Mouse (Mus musculus): ENCODE results near the gene Ldlr. TPM values are rescaled to one million over a fixed set of nuclear protein-coding genes. Genes with fewer than 3 reads are reported as not detected.

Gene Ldlr
- polyA plus RNA-seq, 1 experiment from 2014 or later = 5.2 TPM

DNA sequence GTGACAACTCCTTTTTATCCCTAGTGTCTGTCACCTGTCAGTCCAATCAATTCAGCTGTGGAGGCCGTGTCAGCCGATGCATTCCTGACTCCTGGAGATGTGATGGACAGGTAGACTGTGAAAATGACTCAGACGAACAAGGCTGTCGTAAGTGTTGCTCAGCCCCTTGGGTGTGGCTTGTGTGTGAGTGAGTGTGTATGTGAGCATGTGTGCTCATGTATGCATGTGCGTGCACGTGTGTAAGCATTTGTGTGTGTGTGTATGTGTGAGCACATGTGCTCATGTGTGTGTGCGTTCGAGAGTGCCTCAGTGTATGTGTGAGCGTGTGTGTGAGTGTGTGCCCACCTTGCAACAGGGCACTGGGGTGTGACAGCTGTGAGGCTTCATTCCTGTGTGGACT lies 9.0 kb downstream of the Ldlr start:
- 94% methylated on average over 9 of the region's 9 CpGs for WGBS
- no peaks in the 10 kb centered on the region for H3K27me3 ChIP-seq (replicated peaks; ENCODE audit: control insufficient read depth, insufficient read depth, low read length)
- no peak overlapping the region for H3K9ac ChIP-seq (ENCODE audit: low read length)
- no peak overlapping the region for H3K4me3 ChIP-seq (ENCODE audit: low read depth, low read length)
- no peaks in the 10 kb centered on the region for H3K4me1 ChIP-seq (ENCODE audit: control insufficient read depth, insufficient read depth, low read length)
- ATAC-seq (no peak), DNase-seq (ENCODE audit: low spot score) (no peak)
- no peaks in the 10 kb centered on the region for H3K9me3 ChIP-seq (replicated peaks; ENCODE audit: control insufficient read depth, low read length)
- H3K36me3 ChIP-seq (ENCODE audit: control insufficient read depth, insufficient read depth, low read length) = peaks cover 56% of the 10 kb centered on the region
- no peak overlapping the region for H3K27ac ChIP-seq (ENCODE audit: low read depth, low read length)
- no peak overlapping the region for H3K4me2 ChIP-seq (ENCODE audit: low read length)

DNA sequence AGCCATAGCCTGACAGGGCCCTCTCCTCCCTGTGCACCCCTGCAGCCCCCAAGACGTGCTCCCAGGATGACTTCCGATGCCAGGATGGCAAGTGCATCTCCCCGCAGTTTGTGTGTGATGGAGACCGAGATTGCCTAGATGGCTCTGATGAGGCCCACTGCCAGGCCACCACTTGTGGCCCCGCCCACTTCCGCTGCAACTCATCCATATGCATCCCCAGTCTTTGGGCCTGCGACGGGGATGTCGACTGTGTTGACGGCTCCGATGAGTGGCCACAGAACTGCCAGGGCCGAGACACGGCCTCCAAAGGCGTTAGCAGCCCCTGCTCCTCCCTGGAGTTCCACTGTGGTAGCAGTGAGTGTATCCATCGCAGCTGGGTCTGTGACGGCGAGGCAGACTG lies 10.2 kb downstream of the Ldlr start:
- Histone ChIP-seq H3K4me1 (ENCODE audit: control insufficient read depth, insufficient read depth, low read length) (no peaks in the 10 kb centered on the region), H3K27ac (ENCODE audit: low read depth, low read length) (no peak overlapping the region), H3K36me3 (ENCODE audit: control insufficient read depth, insufficient read depth, low read length) (peaks cover 68% of the 10 kb centered on the region), H3K4me2 (ENCODE audit: low read length) (no peak overlapping the region), H3K27me3 (replicated peaks; ENCODE audit: control insufficient read depth, insufficient read depth, low read length) (no peaks in the 10 kb centered on the region), H3K9ac (ENCODE audit: low read length) (no peak overlapping the region), H3K9me3 (replicated peaks; ENCODE audit: control insufficient read depth, low read length) (no peaks in the 10 kb centered on the region), H3K4me3 (ENCODE audit: low read depth, low read length) (no peak overlapping the region)
- 83% methylated on average over 17 of the region's 17 CpGs for WGBS
- ATAC-seq (no peak; the same call in 1 of the 2 replicates), DNase-seq (ENCODE audit: low spot score) (no peak)

DNA sequence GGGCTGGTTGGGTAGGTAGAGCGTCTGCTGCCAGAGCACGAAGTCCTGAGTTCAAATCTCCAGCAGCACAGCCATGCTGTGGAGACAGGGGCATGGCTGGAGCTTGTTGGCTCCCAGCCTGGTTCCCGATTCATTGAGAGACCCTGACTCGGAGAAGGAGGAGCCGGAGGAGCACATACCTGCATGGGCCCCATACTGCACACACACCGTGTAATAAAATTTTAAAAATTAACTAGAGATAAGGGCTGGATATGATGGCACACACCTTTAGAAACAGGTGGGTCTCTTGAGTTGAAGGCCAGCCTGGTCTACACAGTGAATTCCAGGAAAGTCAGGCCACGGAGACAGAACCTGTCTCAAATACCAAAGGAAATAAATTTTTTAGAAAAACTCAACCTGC lies 10.7 kb downstream of the Ldlr start:
- H3K4me2 ChIP-seq (ENCODE audit: low read length) = no peak overlapping the region
- no peak overlapping the region for H3K9ac ChIP-seq (ENCODE audit: low read length)
- no peaks in the 10 kb centered on the region for H3K4me1 ChIP-seq (ENCODE audit: control insufficient read depth, insufficient read depth, low read length)
- WGBS = 94% methylated on average over 7 of the region's 7 CpGs
- H3K27ac ChIP-seq (ENCODE audit: low read depth, low read length) = no peak overlapping the region
- H3K9me3 ChIP-seq (replicated peaks; ENCODE audit: control insufficient read depth, low read length) = no peaks in the 10 kb centered on the region
- no peak overlapping the region for H3K4me3 ChIP-seq (ENCODE audit: low read depth, low read length)
- H3K36me3 ChIP-seq (ENCODE audit: control insufficient read depth, insufficient read depth, low read length) = peaks cover 73% of the 10 kb centered on the region
- no peak for DNase-seq (ENCODE audit: low spot score)
- no peaks in the 10 kb centered on the region for H3K27me3 ChIP-seq (replicated peaks; ENCODE audit: control insufficient read depth, insufficient read depth, low read length)
- ATAC-seq = no peak

DNA sequence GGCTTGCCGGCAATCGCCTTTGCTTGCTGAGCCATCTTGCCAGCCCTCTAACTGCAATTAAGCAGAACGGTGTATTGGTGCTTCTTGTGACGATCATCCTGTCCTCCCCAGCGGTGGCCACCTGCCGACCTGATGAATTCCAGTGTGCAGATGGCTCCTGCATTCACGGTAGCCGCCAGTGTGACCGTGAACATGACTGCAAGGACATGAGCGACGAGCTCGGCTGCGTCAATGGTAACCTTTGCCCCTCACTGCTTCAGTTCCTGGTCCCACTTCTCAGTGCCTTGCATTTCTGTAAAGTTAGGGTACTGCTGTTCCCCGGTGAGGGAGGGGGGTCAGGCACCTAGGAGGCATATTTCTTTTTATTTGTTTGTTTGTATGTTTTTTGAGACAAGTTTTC lies 11.8 kb downstream of the Ldlr start:
- Histone ChIP-seq H3K27me3 (replicated peaks; ENCODE audit: control insufficient read depth, insufficient read depth, low read length) (no peaks in the 10 kb centered on the region), H3K36me3 (ENCODE audit: control insufficient read depth, insufficient read depth, low read length) (peaks cover 79% of the 10 kb centered on the region), H3K9ac (ENCODE audit: low read length) (no peak overlapping the region), H3K4me2 (ENCODE audit: low read length) (no peak overlapping the region), H3K27ac (ENCODE audit: low read depth, low read length) (no peak overlapping the region), H3K9me3 (replicated peaks; ENCODE audit: control insufficient read depth, low read length) (no peaks in the 10 kb centered on the region), H3K4me1 (ENCODE audit: control insufficient read depth, insufficient read depth, low read length) (no peaks in the 10 kb centered on the region), H3K4me3 (ENCODE audit: low read depth, low read length) (no peak overlapping the region)
- 92% methylated on average over 14 of the region's 14 CpGs for WGBS
- ATAC-seq (no peak), DNase-seq (ENCODE audit: low spot score) (no peak)

DNA sequence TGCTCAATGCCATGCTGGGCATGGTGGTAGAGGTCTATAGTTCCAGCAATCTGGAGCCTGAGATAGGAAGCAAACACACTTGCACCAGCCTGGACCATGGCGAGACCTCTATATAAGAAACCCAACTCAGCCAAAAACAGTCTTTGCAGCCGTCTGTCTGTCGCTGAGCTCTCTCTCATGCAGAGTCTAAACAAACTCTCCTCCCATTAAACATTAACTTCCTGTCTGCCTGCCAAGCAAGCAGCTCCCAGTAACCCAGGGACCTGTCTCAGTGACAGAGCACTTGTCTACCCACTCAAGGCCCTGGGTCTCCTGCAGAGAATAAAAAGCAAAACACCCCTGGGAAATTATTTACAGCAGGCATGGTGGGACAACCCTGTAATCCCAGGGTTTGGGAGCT lies 13.3 kb downstream of the Ldlr start:
- ATAC-seq = no peak
- Histone ChIP-seq H3K9me3 (replicated peaks; ENCODE audit: control insufficient read depth, low read length) (no peaks in the 10 kb centered on the region), H3K27ac (ENCODE audit: low read depth, low read length) (no peak overlapping the region), H3K9ac (ENCODE audit: low read length) (no peak overlapping the region), H3K36me3 (ENCODE audit: control insufficient read depth, insufficient read depth, low read length) (peaks cover 88% of the 10 kb centered on the region), H3K4me3 (ENCODE audit: low read depth, low read length) (no peak overlapping the region), H3K4me1 (ENCODE audit: control insufficient read depth, insufficient read depth, low read length) (no peaks in the 10 kb centered on the region), H3K27me3 (replicated peaks; ENCODE audit: control insufficient read depth, insufficient read depth, low read length) (no peaks in the 10 kb centered on the region), H3K4me2 (ENCODE audit: low read length) (no peak overlapping the region)
- no peak for DNase-seq (ENCODE audit: low spot score)
- 90% methylated on average over 3 of the region's 3 CpGs for WGBS

DNA sequence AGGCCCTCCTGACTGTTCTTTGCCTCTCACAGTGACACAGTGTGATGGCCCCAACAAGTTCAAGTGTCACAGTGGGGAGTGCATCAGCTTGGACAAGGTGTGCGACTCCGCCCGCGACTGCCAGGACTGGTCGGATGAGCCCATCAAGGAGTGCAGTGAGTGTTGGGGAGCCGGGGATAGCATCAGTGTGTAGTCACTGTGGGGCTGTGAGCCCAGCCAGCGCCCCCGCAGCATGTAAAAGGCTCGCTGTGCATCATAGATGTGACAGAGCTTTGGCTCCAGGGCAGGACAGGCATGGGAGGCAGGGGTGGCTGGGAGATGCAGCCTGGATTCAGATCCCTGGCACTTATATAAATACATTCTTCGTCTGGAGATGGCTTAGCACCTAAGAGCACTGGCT lies 13.9 kb downstream of the Ldlr start:
- Histone ChIP-seq H3K27ac (ENCODE audit: low read depth, low read length) (no peak overlapping the region), H3K9me3 (replicated peaks; ENCODE audit: control insufficient read depth, low read length) (no peaks in the 10 kb centered on the region), H3K4me3 (ENCODE audit: low read depth, low read length) (no peak overlapping the region), H3K27me3 (replicated peaks; ENCODE audit: control insufficient read depth, insufficient read depth, low read length) (no peaks in the 10 kb centered on the region), H3K9ac (ENCODE audit: low read length) (no peak overlapping the region), H3K36me3 (ENCODE audit: control insufficient read depth, insufficient read depth, low read length) (peaks cover 93% of the 10 kb centered on the region), H3K4me2 (ENCODE audit: low read length) (no peak overlapping the region), H3K4me1 (ENCODE audit: control insufficient read depth, insufficient read depth, low read length) (no peaks in the 10 kb centered on the region)
- 98% methylated on average over 10 of the region's 10 CpGs for WGBS
- ATAC-seq (no peak), DNase-seq (ENCODE audit: low spot score) (no peak)

DNA sequence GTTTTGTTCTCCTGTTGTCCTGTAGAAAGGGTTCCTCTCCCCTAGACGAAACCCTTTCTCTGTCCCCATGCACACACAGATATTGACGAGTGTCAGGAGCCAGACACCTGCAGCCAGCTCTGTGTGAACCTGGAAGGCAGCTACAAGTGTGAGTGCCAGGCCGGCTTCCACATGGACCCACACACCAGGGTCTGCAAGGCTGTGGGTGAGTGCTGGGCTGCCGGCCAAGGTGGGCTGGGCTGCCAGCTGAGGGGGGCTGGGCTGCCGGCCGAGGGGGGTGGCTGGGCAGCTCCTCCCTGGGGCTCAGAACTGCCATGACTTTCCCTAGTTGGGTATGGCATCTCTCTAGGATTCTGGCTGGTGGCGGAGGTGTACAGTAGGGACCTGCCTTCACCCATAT lies 15.5 kb downstream of the Ldlr start:
- Histone ChIP-seq H3K4me3 (ENCODE audit: low read depth, low read length) (no peak overlapping the region), H3K4me1 (ENCODE audit: control insufficient read depth, insufficient read depth, low read length) (no peaks in the 10 kb centered on the region), H3K9me3 (replicated peaks; ENCODE audit: control insufficient read depth, low read length) (no peaks in the 10 kb centered on the region), H3K36me3 (ENCODE audit: control insufficient read depth, insufficient read depth, low read length) (peaks cover 89% of the 10 kb centered on the region), H3K4me2 (ENCODE audit: low read length) (no peak overlapping the region), H3K9ac (ENCODE audit: low read length) (no peak overlapping the region), H3K27ac (ENCODE audit: low read depth, low read length) (no peak overlapping the region), H3K27me3 (replicated peaks; ENCODE audit: control insufficient read depth, insufficient read depth, low read length) (no peaks in the 10 kb centered on the region)
- ATAC-seq (no peak), DNase-seq (ENCODE audit: low spot score) (no peak)
- 69% methylated on average over 7 of the region's 7 CpGs for WGBS

DNA sequence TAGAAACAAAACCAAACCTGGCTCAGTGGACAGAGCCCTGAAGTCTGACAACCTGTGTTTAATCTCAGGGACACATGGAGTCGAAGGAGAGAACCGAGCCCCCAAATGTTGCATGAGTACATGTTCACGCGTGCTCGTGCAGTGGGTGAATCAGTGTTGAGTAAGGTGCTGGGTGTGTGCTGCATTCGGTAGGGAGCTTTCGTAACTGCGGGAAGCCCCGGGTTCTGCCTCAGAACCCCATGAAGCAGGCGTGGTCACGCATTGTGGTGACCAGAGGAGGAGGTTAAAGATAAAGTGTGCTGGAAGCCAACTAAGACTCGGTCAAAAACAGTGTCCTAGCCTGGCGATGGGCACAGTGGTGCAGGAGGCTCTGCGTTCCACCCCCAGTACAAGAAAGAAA lies 17.1 kb downstream of the Ldlr start:
- no peaks in the 10 kb centered on the region for H3K4me1 ChIP-seq (ENCODE audit: control insufficient read depth, insufficient read depth, low read length)
- DNase-seq (ENCODE audit: low spot score) = no peak
- H3K36me3 ChIP-seq (ENCODE audit: control insufficient read depth, insufficient read depth, low read length) = peaks cover 90% of the 10 kb centered on the region
- H3K27ac ChIP-seq (ENCODE audit: low read depth, low read length) = no peak overlapping the region
- H3K4me3 ChIP-seq (ENCODE audit: low read depth, low read length) = no peak overlapping the region
- H3K9ac ChIP-seq (ENCODE audit: low read length) = no peak overlapping the region
- no peak for ATAC-seq
- 95% methylated on average over 14 of the region's 14 CpGs for WGBS
- no peaks in the 10 kb centered on the region for H3K9me3 ChIP-seq (replicated peaks; ENCODE audit: control insufficient read depth, low read length)
- H3K27me3 ChIP-seq (replicated peaks; ENCODE audit: control insufficient read depth, insufficient read depth, low read length) = no peaks in the 10 kb centered on the region
- no peak overlapping the region for H3K4me2 ChIP-seq (ENCODE audit: low read length)

DNA sequence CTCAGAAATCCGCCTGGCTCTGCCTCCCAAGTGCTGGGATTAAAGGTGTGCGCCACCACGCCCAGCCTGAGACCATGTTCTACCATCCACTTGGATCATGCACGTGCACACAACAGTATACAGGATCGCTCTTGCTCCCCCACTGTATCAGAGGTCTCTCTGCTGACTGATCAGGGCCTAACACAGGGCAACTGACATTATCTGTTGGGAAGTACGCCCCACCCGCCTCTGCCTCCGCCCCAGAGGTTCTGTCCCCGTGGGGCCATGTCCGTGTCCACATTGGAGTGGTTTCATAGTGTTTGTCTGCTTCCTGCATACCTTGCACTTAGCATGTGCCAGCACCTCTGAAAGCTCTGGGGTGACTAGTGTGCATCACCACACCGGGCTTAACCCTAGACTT lies 18.2 kb downstream of the Ldlr start:
- DNase-seq (ENCODE audit: low spot score) (no peak), ATAC-seq (no peak)
- Histone ChIP-seq H3K9ac (ENCODE audit: low read length) (no peak overlapping the region), H3K4me2 (ENCODE audit: low read length) (no peak overlapping the region), H3K4me1 (ENCODE audit: control insufficient read depth, insufficient read depth, low read length) (no peaks in the 10 kb centered on the region), H3K9me3 (replicated peaks; ENCODE audit: control insufficient read depth, low read length) (no peaks in the 10 kb centered on the region), H3K36me3 (ENCODE audit: control insufficient read depth, insufficient read depth, low read length) (peaks cover 90% of the 10 kb centered on the region), H3K27me3 (replicated peaks; ENCODE audit: control insufficient read depth, insufficient read depth, low read length) (no peaks in the 10 kb centered on the region), H3K4me3 (ENCODE audit: low read depth, low read length) (no peak overlapping the region), H3K27ac (ENCODE audit: low read depth, low read length) (no peak overlapping the region)
- 98% methylated on average over 11 of the region's 11 CpGs for WGBS
